Mouse (Mus musculus) heart, postnatal 0 days (tissue): ENCODE measurements at regions not wholly inside any gene's neighbourhood (a gene's known extent, or its start where the extent isn't known, plus 50 kb on each side); places are given as distances from the start of the nearest gene placed in this dataset.

Experiments used
- CTCF ChIP-seq: IDR thresholded peaks from 2 replicates; pipeline ENCODE4 v1.5.1; 2016; ENCODE audit warnings: antibody characterized with exemption, control low read depth, low read depth
- EP300 ChIP-seq: IDR thresholded peaks from 2 replicates; pipeline ENCODE4 v1.6.1; 2016; ENCODE audit warnings: antibody characterized with exemption, low read depth

GRCm38 (mm10) chr12:69474916-69475661 lies 102.8 kb upstream of the Gm9887 start:
- no peak for TF ChIP-seq CTCF
- no peak for TF ChIP-seq EP300
